Mouse (Mus musculus) hindbrain, embryonic 11.5 days (tissue): ENCODE results near the gene Gabra5. TPM values are rescaled to one million over a fixed set of nuclear protein-coding genes. Genes with fewer than 3 reads are reported as not detected.

Experiments
- ATAC-seq: fragments of 200-750 bp; cut with Nextera tagmentation; 2 replicates; pipeline ENCODE4 v1.8.0; 2017; ENCODE audit warnings: mild to moderate bottlenecking, moderate TSS enrichment, moderate library complexity; ENCODE audit not compliant: low FRiP score
- DNase-seq: peaks from one replicate; pipeline ENCODE4 v3.0.0-alpha.2; 2015; ENCODE audit warnings: low spot score
- H3K27ac ChIP-seq: fragments of 300-500 bp; sonication (generic); 2 replicates; pipeline ENCODE4 v1.5.1; 2014; ENCODE audit warnings: mild to moderate bottlenecking, low read depth, low read length
- H3K27me3 ChIP-seq: fragments of 300-500 bp; sonication (generic); 2 replicates; pipeline ENCODE4 v1.6.1; 2014; ENCODE audit warnings: mild to moderate bottlenecking, low read length, moderate library complexity, mixed read lengths; ENCODE audit not compliant: control insufficient read depth, insufficient read depth
- H3K36me3 ChIP-seq: fragments of 300-500 bp; sonication (generic); 2 replicates; pipeline ENCODE4 v1.6.1; 2014; ENCODE audit warnings: mild to moderate bottlenecking, low read length, moderate library complexity, mixed read lengths; ENCODE audit not compliant: control insufficient read depth, insufficient read depth
- H3K4me1 ChIP-seq: fragments of 300-500 bp; sonication (generic); replicated peaks from 2 replicates; pipeline ENCODE4 v1.6.1; 2014; ENCODE audit warnings: low read length, mixed read lengths; ENCODE audit not compliant: control insufficient read depth, insufficient read depth
- H3K4me2 ChIP-seq: fragments of 300-500 bp; sonication (generic); replicated peaks from 2 replicates; pipeline ENCODE4 v1.6.1; 2014; ENCODE audit warnings: mild to moderate bottlenecking, low read depth, low read length
- H3K4me3 ChIP-seq: fragments of 300-500 bp; sonication (generic); 2 replicates; pipeline ENCODE4 v1.5.1; 2014; ENCODE audit warnings: low read depth, low read length
- H3K9ac ChIP-seq: fragments of 300-500 bp; sonication (generic); 2 replicates; pipeline ENCODE4 v1.6.1; 2014; ENCODE audit warnings: low read depth, low read length
- H3K9me3 ChIP-seq: fragments of 300-500 bp; sonication (generic); 2 replicates; pipeline ENCODE4 v1.6.1; 2016; ENCODE audit warnings: low read length; ENCODE audit not compliant: control insufficient read depth
- WGBS: fragments of 180-500 bp; shearing (Covaris S2); extraction: QIAGEN DNeasy Blood & Tissue Kit; methylation state at CpG from one replicate; pipeline ENCODE4 v1.1.7; 2014; 5-methylcytosine and 5-hydroxymethylcytosine counted together
- polyA plus RNA-seq: library from polyadenylated mRNA; unstranded; fragments of >200 nt; fragmentation: Nextera tagmentation; extraction: Ambion mirVana; gene quantifications from 2 replicates; pipeline ENCODE4 v1.2.1, GENCODE M21; 2014

Gabra5 gene
- polyA plus RNA-seq, 1 experiment from 2014 or later = 0.15 TPM

DNA sequence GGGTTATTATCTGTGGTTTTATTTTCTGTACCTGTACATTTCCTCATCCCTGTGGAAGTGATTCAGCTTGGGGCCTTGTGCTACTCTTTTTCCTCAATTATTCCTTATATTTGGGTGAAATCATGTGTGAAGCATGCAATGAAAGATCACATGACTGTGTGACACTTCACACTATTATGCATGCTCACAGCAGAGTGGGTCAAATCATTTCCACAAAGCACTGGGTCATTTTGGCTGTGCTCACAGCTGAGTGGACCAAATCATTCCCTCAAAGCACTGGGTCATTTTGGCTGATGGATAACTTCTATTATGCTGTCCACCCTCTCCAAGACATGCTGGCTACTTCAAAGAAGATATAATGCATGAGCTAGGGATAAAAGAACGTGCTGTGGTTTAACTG is 97.0 kb downstream of the Gabra5 start:
- no peak overlapping the region for H3K9ac ChIP-seq
- ATAC-seq (peak; percentile 73), DNase-seq (no peak)
- no peak overlapping the region for H3K27ac ChIP-seq
- no peak overlapping the region for H3K4me3 ChIP-seq
- no peaks in the 10 kb centered on the region for H3K36me3 ChIP-seq
- H3K27me3 ChIP-seq = no peaks in the 10 kb centered on the region
- H3K9me3 ChIP-seq = no peaks in the 10 kb centered on the region
- no peaks in the 10 kb centered on the region for H3K4me1 ChIP-seq
- H3K4me2 ChIP-seq = no peak overlapping the region
- 30% methylated on average over 1 of the region's 1 CpGs for WGBS

DNA sequence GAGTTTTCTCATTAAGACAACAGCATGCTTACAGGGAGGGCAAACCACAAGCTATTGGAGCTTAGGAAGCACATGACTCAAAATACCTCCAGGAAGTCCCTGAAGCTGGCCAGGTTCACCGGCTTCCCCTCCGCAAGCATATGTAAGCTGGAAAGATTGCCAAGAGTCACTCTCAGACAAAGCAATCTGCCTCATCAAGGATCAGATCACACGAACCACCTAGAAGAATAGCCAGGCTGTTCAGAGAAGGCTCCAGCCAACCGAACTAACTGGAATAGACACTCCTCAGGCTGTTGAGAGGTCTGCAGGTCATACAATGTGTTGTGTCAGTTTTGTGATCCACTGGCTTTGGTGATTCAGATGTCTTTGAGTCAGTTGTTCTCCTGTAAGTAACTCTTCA is 98.7 kb downstream of the Gabra5 start:
- Histone ChIP-seq H3K4me2 (no peak overlapping the region), H3K36me3 (no peaks in the 10 kb centered on the region), H3K4me1 (no peaks in the 10 kb centered on the region), H3K27me3 (no peaks in the 10 kb centered on the region), H3K9me3 (no peaks in the 10 kb centered on the region), H3K27ac (no peak overlapping the region), H3K9ac (no peak overlapping the region), H3K4me3 (no peak overlapping the region)
- 85% methylated on average over 4 of the region's 4 CpGs for WGBS
- ATAC-seq (no peak), DNase-seq (no peak)

DNA sequence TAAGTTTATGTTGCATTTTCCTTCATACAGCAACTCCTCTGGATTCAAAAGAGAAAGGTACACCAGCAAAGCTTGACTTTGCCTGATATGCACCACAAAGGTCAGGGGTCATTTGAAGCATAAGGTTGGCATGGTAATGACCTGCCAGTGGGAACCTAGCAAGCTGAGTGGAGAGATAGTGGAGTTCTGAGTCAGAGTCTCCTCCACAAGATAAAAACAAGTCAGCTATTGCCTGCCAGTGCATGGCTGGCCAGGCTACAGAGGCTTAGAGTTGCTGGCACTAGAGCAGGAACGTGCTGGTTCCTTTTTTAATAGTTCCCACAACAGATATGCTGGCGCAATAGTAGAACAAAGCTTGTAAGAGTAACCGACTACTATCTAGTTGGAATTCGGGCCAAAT is 116.3 kb downstream of the Gabra5 start:
- DNase-seq (no peak), ATAC-seq (no peak)
- Histone ChIP-seq H3K9ac (no peak overlapping the region), H3K4me1 (no peaks in the 10 kb centered on the region), H3K4me2 (no peak overlapping the region), H3K27ac (no peak overlapping the region), H3K9me3 (no peaks in the 10 kb centered on the region), H3K27me3 (no peaks in the 10 kb centered on the region), H3K4me3 (no peak overlapping the region), H3K36me3 (no peaks in the 10 kb centered on the region)
- WGBS = 92% methylated on average over 4 of the region's 4 CpGs

DNA sequence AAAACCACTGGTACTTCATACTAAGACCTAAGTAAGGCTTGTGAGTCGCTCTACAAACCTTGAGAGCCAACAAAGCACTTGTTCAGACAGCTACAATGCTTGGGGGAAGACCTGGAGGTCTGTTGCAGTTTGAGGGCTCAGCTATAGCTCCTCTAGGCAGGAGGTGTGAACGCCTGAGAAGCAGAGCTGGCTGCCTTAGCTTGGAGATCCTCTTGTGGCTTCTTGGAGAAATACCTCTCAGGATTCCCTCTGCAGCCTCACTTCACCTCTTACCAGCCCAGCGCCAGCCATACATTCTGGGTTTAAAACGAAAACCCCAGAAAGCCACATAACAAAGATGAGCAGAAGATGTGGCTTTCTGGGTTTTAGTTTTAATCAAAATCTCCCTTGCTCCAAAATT is 119.8 kb downstream of the Gabra5 start:
- H3K9me3 ChIP-seq = no peaks in the 10 kb centered on the region
- H3K27me3 ChIP-seq = peaks cover 14% of the 10 kb centered on the region
- no peak overlapping the region for H3K27ac ChIP-seq
- no peak for DNase-seq
- H3K36me3 ChIP-seq = no peaks in the 10 kb centered on the region
- ATAC-seq = no peak
- no peak overlapping the region for H3K4me2 ChIP-seq
- no peak overlapping the region for H3K9ac ChIP-seq
- WGBS = 43% methylated on average over 4 of the region's 4 CpGs
- no peak overlapping the region for H3K4me3 ChIP-seq
- H3K4me1 ChIP-seq = no peaks in the 10 kb centered on the region

DNA sequence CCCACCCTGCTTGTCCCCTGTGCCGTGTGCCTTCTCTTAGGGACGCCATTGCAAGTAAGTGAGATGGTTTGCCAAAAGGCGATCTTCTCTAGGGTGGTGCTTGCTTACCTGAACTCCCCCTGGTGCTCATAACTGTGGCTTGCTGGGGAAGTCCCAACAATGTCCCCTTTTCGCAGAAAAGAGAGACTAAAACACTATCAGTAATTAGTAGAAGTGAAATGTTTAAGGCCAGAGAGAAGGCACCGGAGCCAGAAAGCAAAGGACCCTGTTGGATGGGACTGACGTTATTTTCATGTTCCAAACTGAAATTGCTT is 122.6 kb downstream of the Gabra5 start:
- WGBS = 23% methylated on average over 6 of the region's 6 CpGs
- H3K9ac ChIP-seq = peak overlapping the region; percentile 37; the same call in 1 of the 2 replicates

DNA sequence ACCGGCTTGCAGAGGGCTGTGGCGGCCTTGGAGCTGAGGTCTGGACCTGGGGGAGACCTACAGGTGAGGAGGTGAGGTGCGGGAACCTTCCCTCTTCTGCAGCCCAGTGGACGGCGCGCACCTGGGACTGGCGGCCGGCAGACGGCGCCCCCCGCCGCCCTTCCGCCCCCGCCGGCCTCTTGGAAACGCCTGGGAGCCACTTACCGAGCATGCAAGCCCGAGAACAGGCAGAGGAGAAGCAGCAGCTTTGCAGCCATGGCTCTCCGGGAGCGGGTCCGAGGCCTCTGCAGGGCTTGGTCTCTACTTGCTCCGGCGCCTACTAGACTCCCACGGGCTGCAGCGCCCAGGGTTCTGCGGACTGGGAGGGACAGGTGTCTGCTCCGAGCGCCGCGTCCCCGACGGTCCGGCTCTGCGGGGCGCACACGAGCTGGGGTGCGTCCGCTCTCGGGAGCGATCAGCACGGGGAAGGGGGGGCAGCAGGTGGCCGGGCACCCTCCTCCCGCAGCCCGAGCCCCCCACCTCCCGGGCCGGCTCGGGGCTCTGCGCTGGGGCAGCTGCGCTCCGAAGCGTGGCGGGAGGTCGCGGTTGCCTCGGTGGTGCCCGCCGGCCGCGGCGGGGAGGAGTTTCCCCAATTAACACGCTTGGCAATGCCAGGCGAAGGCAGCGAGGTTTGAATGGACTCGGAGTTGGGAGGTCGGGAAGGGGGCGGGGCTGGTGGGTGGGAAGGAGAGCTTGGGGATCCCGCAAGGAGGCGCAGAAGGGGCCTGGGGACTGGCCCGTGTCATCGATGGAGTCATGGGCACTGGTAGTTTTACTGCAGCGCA is 123.1 kb downstream of the Gabra5 start, which contains the start of gene Gabrg3:
Gabrg3 (minus strand) TSS at position 672 of the 824 bp plus-strand sequence.
- Histone ChIP-seq H3K4me3 (peak within 1 kb of the TSS; percentile 60), H3K9ac (peak within 1 kb of the TSS; percentile 37), H3K4me2 (peak within 1 kb of the TSS; percentile 96), H3K27ac (no peak within 1 kb of the TSS), H3K9me3 (no peaks in the 10 kb centered on the region), H3K36me3 (no peaks in the 10 kb centered on the region), H3K4me1 (no peaks in the 10 kb centered on the region), H3K27me3 (peaks cover 14% of the 10 kb centered on the region)
- peak; percentile 64 for DNase-seq
- WGBS = under 1% methylated on average over 44 of the region's 71 CpGs
- peak; percentile 86 for ATAC-seq

More for the DNA sequence above, 122.6 kb downstream of the Gabra5 start:
- H3K36me3 ChIP-seq = no peaks in the 10 kb centered on the region
- peak overlapping the region; percentile 96 for H3K4me2 ChIP-seq
- peak overlapping the region; percentile 60 for H3K4me3 ChIP-seq
- H3K27me3 ChIP-seq = peaks cover 14% of the 10 kb centered on the region
- no peaks in the 10 kb centered on the region for H3K9me3 ChIP-seq
- no peaks in the 10 kb centered on the region for H3K4me1 ChIP-seq
- ATAC-seq (no peak), DNase-seq (no peak)
- H3K27ac ChIP-seq = no peak overlapping the region

DNA sequence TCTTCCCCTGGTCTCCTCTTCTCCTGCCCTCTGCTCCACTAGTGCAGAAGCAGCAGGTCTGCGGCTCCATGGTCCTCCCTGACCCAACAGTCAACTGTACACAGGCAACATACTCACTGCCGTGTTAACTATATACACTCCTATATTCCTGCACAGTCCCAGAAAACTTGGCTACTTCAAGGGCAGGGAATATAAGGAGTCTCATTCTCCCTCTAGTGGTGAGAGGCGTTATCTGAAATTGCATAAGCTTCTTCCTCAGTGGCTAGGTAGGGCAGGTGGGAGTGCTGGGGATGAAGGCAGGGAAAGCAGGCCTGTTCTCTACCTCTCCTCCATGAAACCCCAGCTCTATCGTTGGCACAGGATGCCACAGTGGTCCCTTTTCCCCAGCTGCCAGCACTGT is 125.7 kb downstream of the Gabra5 start:
- H3K4me3 ChIP-seq = no peak overlapping the region
- H3K27ac ChIP-seq = no peak overlapping the region
- H3K9ac ChIP-seq = no peak overlapping the region
- no peaks in the 10 kb centered on the region for H3K4me1 ChIP-seq
- no peak overlapping the region for H3K4me2 ChIP-seq
- no peaks in the 10 kb centered on the region for H3K36me3 ChIP-seq
- DNase-seq (peak; percentile 58), ATAC-seq (0 out of 2 replicates have a peak, but pooled peaks have one; percentile 36)
- H3K27me3 ChIP-seq = peaks cover 14% of the 10 kb centered on the region
- no peaks in the 10 kb centered on the region for H3K9me3 ChIP-seq
- 37% methylated on average over 4 of the region's 4 CpGs for WGBS

DNA sequence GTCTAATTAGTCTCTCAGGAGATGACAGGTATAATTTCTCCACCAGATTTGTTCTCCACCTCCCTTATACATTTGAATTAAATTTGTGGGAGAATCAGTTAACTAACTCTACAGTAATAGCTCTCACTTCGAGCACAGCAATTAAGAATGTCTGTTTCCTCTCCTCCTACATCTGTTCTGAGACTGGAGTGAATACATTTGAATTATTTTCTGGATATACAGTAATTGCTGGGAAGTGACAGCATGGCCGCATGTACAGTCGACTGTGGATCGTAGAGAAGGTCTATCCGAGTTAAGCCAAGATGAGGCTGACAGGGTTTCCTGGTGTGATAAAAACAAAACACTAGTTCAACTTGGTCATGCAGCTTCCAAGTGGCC is 143.9 kb downstream of the Gabra5 start:
- H3K9me3 ChIP-seq = no peaks in the 10 kb centered on the region
- H3K4me1 ChIP-seq = no peaks in the 10 kb centered on the region
- ATAC-seq = no peak
- WGBS = 86% methylated on average over 5 of the region's 5 CpGs
- no peaks in the 10 kb centered on the region for H3K27me3 ChIP-seq
- no peak overlapping the region for H3K4me3 ChIP-seq
- no peak overlapping the region for H3K4me2 ChIP-seq
- H3K9ac ChIP-seq = no peak overlapping the region
- H3K27ac ChIP-seq = no peak overlapping the region
- no peak for DNase-seq
- H3K36me3 ChIP-seq = no peaks in the 10 kb centered on the region
